Mouse (Mus musculus): ENCODE results near the gene Arf4. TPM values are rescaled to one million over a fixed set of nuclear protein-coding genes. Genes with fewer than 3 reads are reported as not detected.

The Arf4 gene
- polyA plus RNA-seq, 1 experiment from 2014 or later: 411 TPM

- no peak overlapping the region for H3K4me3 ChIP-seq (ENCODE audit: low read depth, low read length)
- no peak overlapping the region for H3K4me2 ChIP-seq (replicated peaks; ENCODE audit: low read depth)
- no peak overlapping the region; the same call in 1 of the 2 replicates for H3K27ac ChIP-seq (replicated peaks)
- no peak for TF ChIP-seq EP300 (optimal IDR thresholded peaks at IDR 0.05)
- peak; percentile 57 for TF ChIP-seq CTCF (IDR thresholded peaks at IDR 0.05; ENCODE audit: low read depth)
- no peaks in the 10 kb centered on the region for H3K36me3 ChIP-seq (ENCODE audit: control insufficient read depth, insufficient read depth, low read length)
- H3K9ac ChIP-seq (ENCODE audit: low read length): no peak overlapping the region
- 16% methylated on average over 12 of the region's 12 CpGs for WGBS
- no peaks in the 10 kb centered on the region for H3K9me3 ChIP-seq (ENCODE audit: control insufficient read depth, low read length)
- DNase-seq (ENCODE audit: low spot score) (peak; percentile 60), ATAC-seq (ENCODE audit: low FRiP score, low TSS enrichment) (no peak)
- no peaks in the 10 kb centered on the region for H3K4me1 ChIP-seq (replicated peaks; ENCODE audit: control insufficient read depth, insufficient read depth)
- no peaks in the 10 kb centered on the region for H3K27me3 ChIP-seq (ENCODE audit: control insufficient read depth, insufficient read depth, low read length)
Measured at GRCm38 (mm10) chr14:26675371-26675770, 37.5 kb downstream of the Arf4 start.

- Histone ChIP-seq H3K9ac (ENCODE audit: low read length) (no peak overlapping the region), H3K4me3 (ENCODE audit: low read depth, low read length) (no peak overlapping the region), H3K4me1 (replicated peaks; ENCODE audit: control insufficient read depth, insufficient read depth) (no peaks in the 10 kb centered on the region), H3K27me3 (ENCODE audit: control insufficient read depth, insufficient read depth, low read length) (no peaks in the 10 kb centered on the region), H3K27ac (replicated peaks) (no peak overlapping the region), H3K36me3 (ENCODE audit: control insufficient read depth, insufficient read depth, low read length) (no peaks in the 10 kb centered on the region), H3K4me2 (replicated peaks; ENCODE audit: low read depth) (no peak overlapping the region), H3K9me3 (ENCODE audit: control insufficient read depth, low read length) (no peaks in the 10 kb centered on the region)
- 66% methylated on average over 5 of the region's 5 CpGs for WGBS
- no peak for TF ChIP-seq CTCF (IDR thresholded peaks at IDR 0.05; ENCODE audit: low read depth)
- TF ChIP-seq EP300 (optimal IDR thresholded peaks at IDR 0.05): no peak
- ATAC-seq (ENCODE audit: low FRiP score, low TSS enrichment) (no peak), DNase-seq (ENCODE audit: low spot score) (no peak)
Measured at GRCm38 (mm10) chr14:26675791-26676190, 37.9 kb downstream of the Arf4 start.

- Histone ChIP-seq H3K4me2 (replicated peaks; ENCODE audit: low read depth) (no peak overlapping the region), H3K9ac (ENCODE audit: low read length) (no peak overlapping the region), H3K27me3 (ENCODE audit: control insufficient read depth, insufficient read depth, low read length) (no peaks in the 10 kb centered on the region), H3K27ac (replicated peaks) (no peak overlapping the region), H3K36me3 (ENCODE audit: control insufficient read depth, insufficient read depth, low read length) (no peaks in the 10 kb centered on the region), H3K4me1 (replicated peaks; ENCODE audit: control insufficient read depth, insufficient read depth) (no peaks in the 10 kb centered on the region), H3K4me3 (ENCODE audit: low read depth, low read length) (no peak overlapping the region), H3K9me3 (ENCODE audit: control insufficient read depth, low read length) (no peaks in the 10 kb centered on the region)
- WGBS: 35% methylated on average over 2 of the region's 2 CpGs
- TF ChIP-seq CTCF (IDR thresholded peaks at IDR 0.05; ENCODE audit: low read depth) (no peak), EP300 (optimal IDR thresholded peaks at IDR 0.05) (no peak)
- DNase-seq (ENCODE audit: low spot score) (no peak), ATAC-seq (ENCODE audit: low FRiP score, low TSS enrichment) (no peak)
Measured at GRCm38 (mm10) chr14:26690727-26691126, 52.9 kb downstream of the Arf4 start.

GRCm38 (mm10) chr14:26691363-26691762, 53.5 kb downstream of the Arf4 start:
- Histone ChIP-seq H3K4me2 (replicated peaks; ENCODE audit: low read depth) (no peak overlapping the region), H3K9me3 (ENCODE audit: control insufficient read depth, low read length) (no peaks in the 10 kb centered on the region), H3K27me3 (ENCODE audit: control insufficient read depth, insufficient read depth, low read length) (no peaks in the 10 kb centered on the region), H3K4me1 (replicated peaks; ENCODE audit: control insufficient read depth, insufficient read depth) (no peaks in the 10 kb centered on the region), H3K4me3 (ENCODE audit: low read depth, low read length) (no peak overlapping the region), H3K36me3 (ENCODE audit: control insufficient read depth, insufficient read depth, low read length) (no peaks in the 10 kb centered on the region), H3K9ac (ENCODE audit: low read length) (no peak overlapping the region), H3K27ac (replicated peaks) (no peak overlapping the region)
- 45% methylated on average over 2 of the region's 2 CpGs for WGBS
- no peak for TF ChIP-seq CTCF (IDR thresholded peaks at IDR 0.05; ENCODE audit: low read depth)
- TF ChIP-seq EP300 (optimal IDR thresholded peaks at IDR 0.05): no peak
- ATAC-seq (ENCODE audit: low FRiP score, low TSS enrichment) (peak; percentile 51; the same call in 1 of the 2 replicates), DNase-seq (ENCODE audit: low spot score) (no peak)

- H3K36me3 ChIP-seq (ENCODE audit: control insufficient read depth, insufficient read depth, low read length): no peaks in the 10 kb centered on the region
- no peak within 1 kb of the TSS for H3K9ac ChIP-seq (ENCODE audit: low read length)
- no peaks in the 10 kb centered on the region for H3K9me3 ChIP-seq (ENCODE audit: control insufficient read depth, low read length)
- TF ChIP-seq CTCF (IDR thresholded peaks at IDR 0.05; ENCODE audit: low read depth) (no peak), EP300 (optimal IDR thresholded peaks at IDR 0.05) (no peak)
- no peaks in the 10 kb centered on the region for H3K4me1 ChIP-seq (replicated peaks; ENCODE audit: control insufficient read depth, insufficient read depth)
- H3K27me3 ChIP-seq (ENCODE audit: control insufficient read depth, insufficient read depth, low read length): no peaks in the 10 kb centered on the region
- no peak within 1 kb of the TSS for H3K4me2 ChIP-seq (replicated peaks; ENCODE audit: low read depth)
- no peak within 1 kb of the TSS for H3K27ac ChIP-seq (replicated peaks)
- no peak within 1 kb of the TSS for H3K4me3 ChIP-seq (ENCODE audit: low read depth, low read length)
- DNase-seq (ENCODE audit: low spot score) (no peak), ATAC-seq (ENCODE audit: low FRiP score, low TSS enrichment) (no peak)
- WGBS: 71% methylated on average over 3 of the region's 3 CpGs
Measured at GRCm38 (mm10) chr14:26692974-26693373, 55.1 kb downstream of the Arf4 start, which contains the start of gene Dnah12. Dnah12 (plus strand) TSS chr14:26693274.

GRCm38 (mm10) chr14:26697912-26698311, 60.0 kb downstream of the Arf4 start:
- H3K27me3 ChIP-seq (ENCODE audit: control insufficient read depth, insufficient read depth, low read length): no peaks in the 10 kb centered on the region
- H3K4me1 ChIP-seq (replicated peaks; ENCODE audit: control insufficient read depth, insufficient read depth): no peaks in the 10 kb centered on the region
- H3K9me3 ChIP-seq (ENCODE audit: control insufficient read depth, low read length): no peaks in the 10 kb centered on the region
- no peak overlapping the region for H3K27ac ChIP-seq (replicated peaks)
- H3K4me2 ChIP-seq (replicated peaks; ENCODE audit: low read depth): no peak overlapping the region
- H3K4me3 ChIP-seq (ENCODE audit: low read depth, low read length): no peak overlapping the region
- H3K9ac ChIP-seq (ENCODE audit: low read length): no peak overlapping the region
- TF ChIP-seq CTCF (IDR thresholded peaks at IDR 0.05; ENCODE audit: low read depth) (peak; percentile 68), EP300 (optimal IDR thresholded peaks at IDR 0.05) (no peak)
- no peaks in the 10 kb centered on the region for H3K36me3 ChIP-seq (ENCODE audit: control insufficient read depth, insufficient read depth, low read length)
- DNase-seq (ENCODE audit: low spot score) (no peak), ATAC-seq (ENCODE audit: low FRiP score, low TSS enrichment) (no peak)

Measured in stomach, postnatal 0 days (tissue).